Mouse (Mus musculus) liver, postnatal 0 days (tissue): ENCODE results near the gene Wnk2.
A peak's percentile ranks its signal among the peaks of the same experiment; 100 is the strongest.

ENCODE experiments used
- CTCF ChIP-seq: sonication (generic); IDR thresholded peaks from 2 replicates; pipeline ENCODE4 v1.5.1; 2016; ENCODE audit warnings: antibody characterized with exemption, low read depth
- EP300 ChIP-seq: IDR thresholded peaks from 2 replicates; pipeline ENCODE4 v1.6.1; 2016; ENCODE audit warnings: antibody characterized with exemption, low read depth, mild to moderate bottlenecking

- TF ChIP-seq CTCF = peak; percentile 89
- TF ChIP-seq EP300 = no peak
Observed at GRCm38 (mm10) chr13:49058528-49058927, 89.3 kb downstream of the Wnk2 start.
